Mouse (Mus musculus) embryo, embryonic 10 days (tissue): ENCODE data around the gene Fndc10.
"Not testable (repeated sequence)": the region's sequence is repeated elsewhere in the genome, so short reads cannot be mapped to it uniquely, and the experiment has no call there.

Source experiments
- DNase-seq: peaks from one replicate; pipeline ENCODE4 v3.0.0-alpha.2; 2015; ENCODE audit warnings: low spot score

The Fndc10 gene

DNA sequence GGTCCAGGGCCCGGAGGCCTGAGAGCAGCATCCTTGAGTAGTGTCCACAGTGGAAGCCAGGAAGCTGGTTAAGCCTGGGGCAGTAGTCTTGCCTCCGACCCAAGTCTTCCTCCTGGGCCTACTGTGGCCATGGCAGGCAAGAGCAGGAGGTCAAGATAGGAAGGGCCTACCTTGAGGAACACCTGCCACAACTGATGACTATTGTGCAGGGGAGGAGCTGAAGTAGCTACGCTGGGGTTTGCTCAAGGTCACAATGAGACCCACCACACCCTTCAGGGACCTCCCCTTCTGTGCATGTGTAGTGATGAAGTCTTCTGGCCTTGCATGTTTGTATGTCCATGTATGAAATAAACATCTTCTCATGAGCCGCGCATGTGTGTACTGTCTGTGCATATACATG lies 41.6 kb downstream of the Fndc10 start:
- no peak for DNase-seq

DNA sequence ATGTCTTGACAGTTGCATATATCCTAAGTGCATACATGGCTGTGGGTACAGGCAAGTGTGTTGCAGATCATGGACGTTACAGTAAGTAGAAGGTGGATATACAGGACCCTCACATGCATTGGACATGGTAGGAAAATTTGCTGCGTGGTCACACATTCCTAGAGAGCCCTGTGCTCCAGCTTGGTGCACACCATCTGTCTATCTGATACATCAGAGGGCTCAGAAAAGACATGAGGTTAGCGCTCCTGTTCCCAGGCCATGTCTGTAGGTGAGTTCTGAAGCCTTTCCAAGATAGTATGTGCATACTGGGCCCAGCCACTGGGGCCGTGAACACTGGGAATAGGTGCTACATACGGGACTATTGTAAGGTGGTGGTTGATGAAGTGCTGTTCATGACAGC lies 42.3 kb downstream of the Fndc10 start:
- DNase-seq = no peak

DNA sequence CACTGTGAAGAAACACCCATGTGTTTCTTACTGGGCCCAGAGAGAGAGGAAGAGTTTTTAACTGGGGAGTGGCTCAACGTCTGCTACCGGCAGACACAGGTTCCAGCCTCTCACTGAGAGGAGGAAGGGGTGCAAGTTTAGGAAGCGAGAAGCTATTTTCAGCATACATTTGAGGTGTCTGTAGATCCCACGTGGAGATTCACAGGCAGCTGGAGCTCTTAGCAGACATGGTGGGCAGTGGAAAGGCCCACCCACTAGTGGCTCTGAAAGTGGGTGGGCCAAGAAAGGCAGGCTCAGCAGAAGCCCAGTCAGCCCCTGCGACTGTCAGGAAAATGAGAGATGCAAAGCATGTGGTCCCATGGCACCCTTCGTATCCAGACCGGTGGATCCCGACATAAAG lies 44.1 kb downstream of the Fndc10 start:
- no peak for DNase-seq

DNA sequence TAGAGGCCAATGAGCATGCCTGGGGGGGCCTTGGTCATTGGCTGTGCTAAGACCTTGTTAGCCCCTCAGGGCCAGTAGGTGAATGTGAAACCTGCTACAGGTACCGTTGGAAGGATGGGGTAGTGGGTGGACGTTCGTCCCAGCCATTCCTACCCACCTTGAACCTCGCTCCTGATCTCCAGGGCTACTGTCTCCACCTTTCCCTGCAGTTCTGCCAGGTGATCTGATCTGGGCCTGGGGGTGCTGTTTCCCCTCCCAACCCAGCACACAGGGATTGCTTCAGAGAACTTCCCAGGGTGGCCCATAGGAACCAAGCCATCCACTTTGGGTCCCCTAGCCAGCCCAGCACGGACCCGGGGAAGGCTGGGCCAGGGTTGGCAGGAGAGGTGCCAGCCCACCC lies 45.0 kb downstream of the Fndc10 start:
- no peak for DNase-seq

DNA sequence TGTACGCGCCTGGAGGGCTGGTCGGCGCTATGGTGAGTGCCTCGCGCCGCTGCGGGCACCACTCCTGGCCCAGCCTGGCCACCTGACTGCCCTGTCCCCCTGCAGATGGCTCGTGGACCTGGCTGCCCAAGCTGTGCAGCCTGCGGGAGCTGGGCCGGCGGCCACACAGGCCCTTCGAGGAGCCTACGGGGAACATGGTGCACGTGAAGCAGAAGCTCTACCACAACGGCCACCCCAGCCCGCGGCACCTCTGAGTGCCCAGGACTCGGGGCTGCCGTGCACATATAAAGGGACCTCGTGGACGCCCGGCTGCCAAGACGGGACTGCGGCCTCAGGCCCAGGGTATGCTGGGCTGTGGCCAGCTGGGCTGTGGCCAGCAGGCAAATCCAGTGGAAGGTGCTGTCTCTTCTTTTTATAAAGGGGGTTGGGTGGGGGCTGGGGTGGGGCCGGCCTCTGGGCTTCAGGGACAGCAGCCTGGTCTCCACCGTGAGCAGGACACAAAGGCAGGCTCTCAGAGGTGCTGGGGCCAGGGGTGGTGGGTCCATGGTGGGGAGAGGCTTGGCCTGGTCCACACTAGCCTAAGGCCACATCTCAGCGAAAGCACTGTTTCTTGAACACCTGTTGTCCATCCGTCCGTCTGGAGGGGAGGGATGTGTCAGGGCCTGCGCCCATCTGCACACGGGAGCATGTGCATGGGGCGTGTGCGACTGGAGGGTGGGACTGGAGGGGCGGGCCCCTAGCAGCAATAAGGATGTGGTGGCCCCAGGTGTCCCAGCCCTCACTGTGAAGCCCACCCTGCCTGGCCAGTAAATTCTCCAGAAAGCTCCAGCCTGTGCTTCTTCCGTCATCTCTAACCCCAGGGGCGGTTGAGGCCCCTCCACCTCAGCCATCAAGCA lies 45.8 kb downstream of the Fndc10 start:
- no peak for DNase-seq

DNA sequence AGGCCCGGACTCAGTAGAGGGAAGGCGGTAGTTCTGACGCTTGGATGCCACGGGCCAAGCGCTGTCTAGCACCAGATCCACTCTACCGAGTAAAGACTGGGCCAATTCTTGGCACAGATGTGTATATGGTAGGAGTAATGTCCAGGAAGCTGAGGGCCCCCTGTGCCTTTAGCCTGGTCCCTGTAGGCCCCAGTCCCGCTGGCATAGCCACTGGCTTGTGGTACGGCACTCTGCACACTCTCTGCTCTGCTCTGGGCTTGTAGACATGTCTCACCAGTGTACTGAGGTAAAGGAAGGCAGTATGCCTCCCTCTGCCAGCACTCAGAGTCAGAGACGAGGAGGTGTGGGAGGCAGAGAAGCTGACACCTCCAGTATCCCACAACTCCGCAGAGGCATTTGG lies 46.5 kb downstream of the Fndc10 start:
- DNase-seq = not testable (repeated sequence)

DNA sequence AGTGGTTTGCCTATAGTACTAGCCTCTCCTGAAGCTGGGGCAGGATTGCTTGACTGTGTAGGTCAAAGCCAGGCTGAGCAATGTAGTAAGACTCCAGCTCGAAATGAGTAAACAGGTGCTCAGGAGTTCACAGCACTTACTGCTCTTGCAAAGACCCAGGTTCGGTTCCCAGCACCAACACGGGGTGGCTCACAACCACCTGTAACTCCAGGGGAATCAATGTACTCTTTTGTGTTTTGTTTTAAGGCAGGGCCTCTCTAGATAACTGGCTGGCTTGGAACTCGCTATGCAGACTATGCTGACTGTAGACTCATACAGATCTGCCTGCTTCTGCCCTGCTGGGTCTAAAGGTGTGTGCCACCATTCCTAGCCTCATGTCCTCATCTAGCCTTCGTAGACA lies 48.5 kb downstream of the Fndc10 start:
- no peak for DNase-seq

DNA sequence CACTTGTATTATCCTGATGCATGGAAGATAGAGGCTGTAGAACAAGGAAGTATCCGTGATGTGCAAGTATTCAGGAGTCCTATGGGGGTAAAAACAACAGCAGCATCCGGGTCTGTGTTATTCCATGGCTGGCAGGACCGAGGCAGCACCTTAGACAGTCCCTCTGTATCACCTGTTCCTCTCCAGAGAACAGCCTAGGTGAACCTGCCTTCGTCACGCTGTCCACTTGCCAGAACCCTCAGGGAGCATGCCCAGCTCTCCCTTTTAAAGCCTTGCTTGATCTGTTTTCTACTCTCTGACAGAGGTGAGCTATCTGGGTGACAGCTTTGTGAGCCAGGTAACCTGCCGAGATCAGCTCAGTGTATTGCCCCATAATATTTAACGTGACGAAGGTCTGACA lies 50.3 kb downstream of the Fndc10 start:
- DNase-seq = no peak

DNA sequence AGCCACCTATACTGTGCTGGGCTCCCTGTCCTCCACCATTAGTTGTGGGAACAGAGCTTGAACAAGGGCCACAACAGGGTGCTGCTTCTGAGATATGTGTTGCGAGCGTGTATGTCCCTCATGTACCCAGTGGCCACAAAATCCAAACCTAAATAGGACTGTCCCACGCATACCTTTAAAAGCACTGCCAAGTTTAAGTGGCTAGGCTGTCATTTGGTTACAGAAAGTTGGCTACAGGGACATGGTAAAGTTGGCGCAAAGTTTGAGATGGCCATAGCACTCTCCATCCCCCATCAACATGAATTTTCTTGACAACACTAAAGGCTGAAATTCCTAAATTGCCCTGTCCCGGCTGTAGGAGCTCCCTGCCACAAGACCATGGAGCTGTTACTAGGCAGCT lies 51.0 kb downstream of the Fndc10 start:
- no peak for DNase-seq
